Mouse (Mus musculus) adipocyte (in vitro differentiated cells): ENCODE results near the gene Hipk1.

Source experiments
- DNase-seq: peaks from one replicate; pipeline ENCODE4 v3.0.0-alpha.2; 2016; ENCODE audit warnings: low spot score

The Hipk1 gene

GRCm38 (mm10) chr3:103746711-103747110 is 44.7 kb downstream of the Hipk1 start:
- DNase-seq: no peak

- DNase-seq: no peak
These were observed 46.2 kb downstream of the Hipk1 start for GRCm38 (mm10) chr3:103745001-103745770.

- DNase-seq: no peak
These were observed 48.2 kb downstream of the Hipk1 start for GRCm38 (mm10) chr3:103743208-103743607.

GRCm38 (mm10) chr3:103740342-103740741 is 51.0 kb downstream of the Hipk1 start:
- no peak for DNase-seq

- DNase-seq: no peak
These were observed 52.0 kb downstream of the Hipk1 start, which contains the start of gene Gm10964 for GRCm38 (mm10) chr3:103739329-103739728. Gm10964 (plus strand) TSS chr3:103739366.

- peak; percentile 95 for DNase-seq
These were observed 53.4 kb downstream of the Hipk1 start, which contains the start of gene Olfml3 for GRCm38 (mm10) chr3:103737778-103738571. Olfml3 (minus strand) TSS chr3:103738001.

GRCm38 (mm10) chr3:103737061-103737754 is 54.2 kb downstream of the Hipk1 start:
- DNase-seq: no peak

GRCm38 (mm10) chr3:103735776-103736600 is 55.4 kb downstream of the Hipk1 start:
- no peak for DNase-seq

- DNase-seq: peak; percentile 79
These were observed 56.5 kb downstream of the Hipk1 start for GRCm38 (mm10) chr3:103734696-103735519.

- no peak for DNase-seq
These were observed 57.3 kb downstream of the Hipk1 start for GRCm38 (mm10) chr3:103733799-103734695.

GRCm38 (mm10) chr3:103733176-103733575 is 58.2 kb downstream of the Hipk1 start:
- no peak for DNase-seq

GRCm38 (mm10) chr3:103732116-103732515 is 59.2 kb downstream of the Hipk1 start:
- DNase-seq: no peak

- no peak for DNase-seq
These were observed 61.5 kb downstream of the Hipk1 start for GRCm38 (mm10) chr3:103729850-103730249.

GRCm38 (mm10) chr3:103727813-103728326 is 63.5 kb downstream of the Hipk1 start:
- DNase-seq: no peak

- no peak for DNase-seq
These were observed 64.7 kb downstream of the Hipk1 start for GRCm38 (mm10) chr3:103726642-103727041.

GRCm38 (mm10) chr3:103724137-103724536 is 67.2 kb downstream of the Hipk1 start:
- no peak for DNase-seq

- DNase-seq: no peak
These were observed 72.6 kb downstream of the Hipk1 start for GRCm38 (mm10) chr3:103718728-103719127.

- peak; percentile 77 for DNase-seq
These were observed 74.3 kb downstream of the Hipk1 start for GRCm38 (mm10) chr3:103716774-103717760.
